Mouse (Mus musculus) G1E (cell line): ENCODE measurements around the gene Gm42674.

ENCODE experiments used
- GATA1 ChIP-seq: IDR thresholded peaks from 2 replicates; pipeline ENCODE4 v1.6.1; 2012; ENCODE audit warnings: borderline replicate concordance, low read length, inconsistent platforms, mixed read lengths
- GATA2 ChIP-seq: IDR thresholded peaks from 2 replicates; pipeline ENCODE4 v1.6.1; 2012; ENCODE audit warnings: low read depth, low read length, inconsistent platforms, borderline replicate concordance

- TF ChIP-seq GATA1 (no peak), GATA2 (no peak)
Observed at GRCm38 (mm10) chr3:90585595-90585994, 16.1 kb upstream of the Gm42674 start.
